Mouse (Mus musculus) frontal cortex, postnatal 10 days (tissue): ENCODE measurements around the gene Tshz2.

ENCODE experiments used
- DNase-seq, 2 experiments: peaks; one replicate each; pipeline ENCODE4 v3.0.0; 2022; ENCODE audit warnings: low spot score in 2 of 2, mixed read lengths in 1 of 2

Tshz2 gene

DNA sequence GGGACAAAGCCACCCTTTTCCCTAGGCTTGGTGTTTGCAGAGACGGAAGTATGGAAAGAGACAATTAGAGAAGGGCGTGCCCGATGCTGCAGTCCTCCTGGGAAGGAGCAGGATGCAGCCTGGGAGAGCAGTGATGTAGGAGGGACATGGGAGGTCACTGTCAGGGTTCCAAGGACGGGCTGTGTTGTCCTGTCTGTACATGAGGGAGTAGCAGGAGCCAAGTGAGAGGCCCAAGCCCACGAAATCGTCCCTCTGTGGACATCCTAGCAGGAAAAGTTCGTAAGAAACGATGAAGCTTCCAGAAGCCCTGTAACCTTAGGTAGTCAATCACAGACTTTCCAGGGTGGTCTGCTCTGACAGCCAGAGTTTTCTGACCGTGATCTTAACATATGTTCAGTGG lies 408.3 kb downstream of the Tshz2 start:
- no peak for DNase-seq

DNA sequence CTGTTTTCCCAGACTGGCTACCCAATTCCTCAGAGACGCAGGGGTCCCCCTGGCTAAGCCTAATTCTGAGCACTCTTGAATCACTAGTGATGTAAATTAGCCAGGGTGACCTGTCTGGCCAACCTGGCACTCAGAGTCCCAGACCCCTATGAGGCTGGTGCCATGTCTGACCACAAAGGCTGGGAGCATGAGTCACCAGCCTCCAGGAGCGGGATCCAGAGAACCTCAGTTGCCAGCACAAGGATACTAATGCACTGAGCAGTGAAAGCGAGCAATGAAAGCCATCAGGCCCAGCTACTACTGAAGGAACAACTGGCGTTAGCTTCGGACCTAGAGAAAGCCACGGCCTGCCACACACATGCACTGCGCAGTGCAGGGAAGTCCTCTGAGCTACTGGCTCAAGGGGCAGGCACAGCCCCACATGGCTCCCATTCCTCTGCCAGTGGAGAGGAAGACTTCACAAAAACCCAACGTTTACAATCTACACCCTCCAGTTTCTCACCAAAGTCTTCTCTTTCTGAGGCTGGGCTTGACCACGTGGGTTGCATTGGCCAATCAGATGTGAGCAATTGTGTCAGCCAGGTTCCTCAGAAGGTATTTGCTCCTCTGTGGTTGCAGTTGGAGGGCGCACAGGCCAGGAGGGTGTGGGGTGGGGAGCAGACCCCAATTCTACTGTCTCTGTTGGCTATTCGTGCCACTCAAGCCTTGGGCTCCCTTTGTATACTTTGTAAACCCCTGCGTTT lies 409.8 kb downstream of the Tshz2 start:
- no peak for DNase-seq

DNA sequence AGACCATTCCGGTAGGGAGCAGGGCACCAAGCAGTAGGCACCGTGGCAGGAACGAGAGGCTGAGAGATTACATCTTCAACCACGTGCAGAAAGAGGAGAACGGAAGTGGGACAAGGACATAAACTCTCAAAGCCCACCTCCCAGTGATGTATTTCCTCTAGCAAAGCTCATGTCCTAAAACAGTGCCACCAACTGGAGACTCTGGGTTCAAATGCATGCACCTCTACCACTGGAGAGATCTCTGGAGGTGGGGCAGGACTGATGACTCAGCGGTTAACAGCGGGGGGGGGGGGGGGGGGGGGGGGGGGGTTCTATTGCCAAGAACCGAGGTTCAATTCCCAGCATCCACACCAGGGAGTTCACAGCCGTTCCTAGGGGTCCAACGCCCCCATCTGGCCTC lies 410.5 kb downstream of the Tshz2 start:
- no peak for DNase-seq

DNA sequence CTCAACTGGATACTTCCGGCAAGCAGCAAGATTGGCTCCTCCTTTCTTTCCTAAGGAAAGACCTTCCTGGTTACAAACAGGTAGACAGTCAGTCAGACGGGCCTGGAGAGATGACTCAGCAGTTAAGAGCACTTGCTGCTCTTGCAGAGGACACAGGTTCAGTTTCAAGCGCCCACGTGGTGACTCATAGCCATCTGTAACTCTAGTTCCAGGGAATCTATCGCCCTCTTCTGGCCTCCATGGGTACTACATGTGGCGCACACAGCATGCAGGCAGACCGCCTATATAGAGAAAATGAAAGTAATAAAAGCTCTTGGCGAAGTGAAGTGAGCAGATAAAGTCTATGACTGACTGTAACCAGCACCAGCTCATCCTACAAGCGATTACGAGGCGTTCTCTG lies 413.1 kb downstream of the Tshz2 start:
- DNase-seq = no peak

DNA sequence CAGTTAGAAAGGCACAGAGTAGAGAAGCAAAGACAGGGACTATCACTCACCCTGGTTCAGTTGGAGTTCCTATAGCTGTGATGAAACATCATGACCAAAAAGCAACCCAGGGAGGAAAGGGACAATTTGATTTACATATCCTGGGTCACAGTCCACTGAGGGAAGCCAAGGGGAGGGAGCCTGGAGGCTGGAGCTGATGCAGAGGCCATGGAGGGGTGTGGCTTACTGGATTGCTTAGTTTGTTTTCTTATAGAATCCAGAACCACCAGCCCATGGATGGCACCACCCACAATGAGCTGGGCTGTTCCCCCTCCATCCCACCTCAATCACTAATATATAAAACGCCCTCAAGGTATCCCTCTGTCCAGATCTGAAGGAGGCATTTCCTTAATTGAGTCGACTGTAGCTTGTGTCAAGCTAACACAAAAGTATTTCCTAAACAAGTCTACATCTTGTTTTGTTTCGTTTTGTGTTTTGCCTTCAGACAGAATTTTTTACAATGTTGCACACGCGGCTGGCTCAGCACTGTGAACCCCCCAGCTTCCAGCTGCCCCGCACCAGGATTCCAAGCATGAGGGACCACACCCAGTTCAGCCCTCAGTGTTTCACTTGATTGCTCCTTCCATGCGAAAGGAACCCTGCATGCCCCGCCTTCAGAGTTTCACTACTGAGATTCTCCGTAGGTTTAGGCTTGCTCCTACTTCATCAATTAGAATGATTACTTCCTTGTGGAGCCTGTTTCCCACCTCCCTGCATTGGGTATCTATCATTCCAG lies 413.7 kb downstream of the Tshz2 start:
- no peak for DNase-seq

DNA sequence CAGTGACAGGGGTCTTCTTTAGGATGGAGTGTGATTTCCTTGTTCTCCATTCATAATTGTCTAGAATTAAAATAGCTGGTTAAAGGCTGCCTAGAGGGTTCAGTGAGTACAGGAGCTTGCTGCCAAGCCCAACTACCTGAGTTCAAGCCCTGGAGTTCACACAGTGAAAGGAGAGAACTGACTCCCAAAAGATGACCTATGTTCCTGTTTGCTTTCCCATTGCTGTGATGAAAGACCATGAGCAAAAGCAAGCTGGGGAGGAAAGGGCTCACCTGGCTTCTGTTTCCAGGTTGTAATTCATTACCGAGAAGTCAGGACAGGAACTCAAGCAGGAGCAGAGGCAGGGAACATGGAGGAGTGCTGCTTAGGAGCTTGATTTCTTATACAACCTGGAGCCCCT lies 416.0 kb downstream of the Tshz2 start:
- DNase-seq = no peak

DNA sequence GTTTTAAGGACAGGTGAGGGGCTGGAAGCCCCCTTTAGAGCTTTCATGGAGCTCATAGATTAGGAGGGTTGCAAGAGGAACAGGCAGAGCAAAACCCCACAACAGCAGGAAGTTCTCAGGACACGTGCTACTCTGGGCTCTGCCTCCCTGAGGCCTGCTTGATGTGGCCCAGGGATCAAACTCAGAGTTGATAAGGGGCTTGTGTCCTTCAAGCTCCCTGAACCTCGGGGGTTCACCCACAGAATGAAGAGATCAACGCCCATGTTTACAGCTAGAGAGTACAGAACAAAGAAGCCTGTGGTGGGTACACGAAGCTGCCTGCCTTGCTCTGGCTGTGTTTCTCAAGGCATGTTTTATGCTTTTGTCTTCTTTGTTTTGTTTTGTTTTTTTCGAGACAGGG lies 417.8 kb downstream of the Tshz2 start:
- no peak for DNase-seq

DNA sequence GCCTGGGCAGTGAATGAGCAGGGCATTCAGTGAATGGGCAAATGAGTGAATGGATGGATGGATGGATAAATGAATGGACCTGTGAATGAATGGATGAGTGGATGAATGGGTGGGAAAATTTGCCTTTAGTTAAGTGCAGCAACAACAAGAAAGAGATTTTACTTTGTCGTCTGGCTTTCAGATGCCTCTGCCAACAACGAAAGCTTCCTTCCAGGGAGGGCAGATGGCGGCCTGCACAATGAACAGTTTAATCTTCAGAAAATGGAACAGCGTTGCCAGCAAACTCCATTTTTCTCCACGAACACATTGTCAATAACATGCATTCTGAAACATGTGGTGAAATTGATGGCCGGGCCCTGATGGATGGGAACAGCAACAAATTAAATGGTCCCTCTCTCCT lies 418.6 kb downstream of the Tshz2 start:
- DNase-seq = no peak

DNA sequence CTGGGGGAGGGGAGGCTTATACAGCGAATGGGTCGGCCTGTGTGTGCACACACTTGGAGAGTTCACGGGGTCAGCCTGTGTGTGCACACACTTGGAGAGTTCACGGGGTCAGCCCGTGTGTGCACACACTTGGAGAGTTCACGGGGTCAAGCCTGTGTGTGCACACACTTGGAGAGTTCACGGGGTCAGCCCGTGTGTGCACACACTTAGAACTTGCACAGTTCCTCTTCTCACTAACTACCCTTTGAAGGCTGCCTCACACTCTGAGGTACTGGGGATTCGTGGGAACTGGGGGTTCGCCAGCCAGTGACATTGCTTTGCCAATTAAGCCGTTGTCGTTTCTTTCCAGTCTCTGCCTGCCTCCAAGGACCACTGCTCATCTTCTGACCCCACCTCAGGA lies 422.1 kb downstream of the Tshz2 start:
- DNase-seq = no peak

DNA sequence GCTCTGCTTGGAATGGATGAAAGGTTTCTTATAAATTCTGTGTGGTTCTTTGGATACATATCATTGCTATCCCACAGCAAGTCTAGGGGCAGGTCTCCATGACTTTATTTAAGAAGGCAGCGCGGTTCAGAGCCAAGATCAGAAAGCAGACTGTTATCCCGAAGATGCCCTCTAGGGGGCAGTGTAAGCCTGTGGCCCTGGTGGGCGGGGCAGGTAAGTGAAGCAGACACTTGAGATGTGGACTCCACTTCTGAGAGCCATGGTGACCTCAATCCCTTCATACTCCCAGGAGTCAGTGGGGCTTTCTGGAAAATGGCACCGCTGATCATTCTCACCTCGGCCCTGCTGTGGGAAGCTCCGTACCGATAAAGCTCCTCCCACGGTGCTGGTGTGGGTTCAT lies 422.6 kb downstream of the Tshz2 start:
- no peak for DNase-seq

DNA sequence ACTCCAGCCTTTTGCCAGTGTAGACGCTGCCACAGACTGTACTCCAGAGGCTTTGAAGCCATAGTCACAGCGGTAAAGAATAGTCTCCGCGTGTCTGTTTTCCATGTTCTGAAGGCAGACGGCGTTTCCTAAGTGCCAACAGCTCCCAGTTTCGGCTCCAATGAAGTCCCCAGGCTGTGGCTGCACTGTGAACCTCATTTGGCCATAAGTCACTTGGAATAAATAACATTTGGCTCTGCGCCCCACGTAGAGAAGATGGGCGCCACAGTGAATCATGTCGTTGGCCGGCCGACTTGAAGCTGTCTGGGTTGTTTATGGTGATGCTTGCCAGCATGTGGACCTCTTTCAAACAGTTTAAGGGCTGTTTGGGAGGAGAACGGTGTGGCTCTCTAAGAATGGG lies 426.0 kb downstream of the Tshz2 start:
- no peak for DNase-seq

DNA sequence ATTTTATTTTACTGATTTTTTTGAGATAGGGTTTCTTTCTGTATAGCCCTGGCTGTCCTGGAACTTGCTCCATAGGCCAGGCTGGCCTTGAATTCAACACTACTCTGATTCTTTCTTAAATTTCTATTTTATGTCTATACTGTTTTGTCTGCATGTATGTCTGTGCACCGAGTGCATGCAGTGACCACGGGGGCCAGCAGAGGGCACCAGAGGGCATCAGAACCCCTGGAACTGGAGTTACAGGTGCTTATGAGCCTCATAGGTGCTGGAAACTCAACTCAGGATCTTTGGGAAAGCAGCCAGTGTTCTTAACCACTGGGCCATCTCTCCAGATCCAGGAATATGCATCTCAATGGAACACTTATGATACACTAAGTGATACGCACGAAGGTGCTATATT lies 427.3 kb downstream of the Tshz2 start:
- no peak for DNase-seq

DNA sequence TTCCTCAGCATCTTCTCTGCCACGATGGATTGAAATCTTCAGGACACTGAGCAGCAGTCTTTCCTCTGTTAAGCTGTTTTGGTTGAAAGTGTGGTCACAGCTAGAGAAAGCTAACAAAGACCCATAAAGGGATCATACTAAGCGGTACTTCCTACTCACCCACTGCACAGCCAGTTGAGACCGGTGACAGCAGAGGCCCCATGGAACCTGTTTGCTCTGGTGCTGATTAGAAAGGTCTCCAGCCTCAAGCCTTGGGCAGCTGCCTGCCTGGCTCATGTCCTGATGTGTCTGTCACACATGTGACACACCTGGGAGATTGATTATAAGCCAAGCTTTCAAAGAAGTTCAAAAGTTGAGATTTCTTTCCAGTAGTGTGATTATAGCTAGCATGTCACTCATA lies 429.6 kb downstream of the Tshz2 start:
- no peak for DNase-seq

DNA sequence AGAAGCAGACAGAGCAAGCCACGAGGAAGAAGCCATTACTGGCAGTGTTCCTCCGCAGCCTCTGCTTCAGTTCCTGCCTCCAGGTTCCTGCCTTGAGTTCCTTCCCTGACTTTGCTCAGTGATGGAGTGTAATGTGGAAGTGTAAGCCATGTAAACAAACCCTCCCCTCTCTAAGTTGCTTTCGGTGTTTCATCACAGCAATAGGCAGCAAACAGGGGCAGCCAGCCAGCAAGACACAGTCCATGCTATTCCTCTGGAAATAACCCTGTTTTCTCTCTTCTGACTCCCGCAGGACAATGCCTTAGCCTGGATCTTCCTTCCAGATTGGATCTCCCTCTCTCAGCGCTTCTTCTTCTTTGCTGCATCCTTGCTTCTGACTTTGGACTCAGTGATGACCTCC lies 437.2 kb downstream of the Tshz2 start:
- DNase-seq = no peak

DNA sequence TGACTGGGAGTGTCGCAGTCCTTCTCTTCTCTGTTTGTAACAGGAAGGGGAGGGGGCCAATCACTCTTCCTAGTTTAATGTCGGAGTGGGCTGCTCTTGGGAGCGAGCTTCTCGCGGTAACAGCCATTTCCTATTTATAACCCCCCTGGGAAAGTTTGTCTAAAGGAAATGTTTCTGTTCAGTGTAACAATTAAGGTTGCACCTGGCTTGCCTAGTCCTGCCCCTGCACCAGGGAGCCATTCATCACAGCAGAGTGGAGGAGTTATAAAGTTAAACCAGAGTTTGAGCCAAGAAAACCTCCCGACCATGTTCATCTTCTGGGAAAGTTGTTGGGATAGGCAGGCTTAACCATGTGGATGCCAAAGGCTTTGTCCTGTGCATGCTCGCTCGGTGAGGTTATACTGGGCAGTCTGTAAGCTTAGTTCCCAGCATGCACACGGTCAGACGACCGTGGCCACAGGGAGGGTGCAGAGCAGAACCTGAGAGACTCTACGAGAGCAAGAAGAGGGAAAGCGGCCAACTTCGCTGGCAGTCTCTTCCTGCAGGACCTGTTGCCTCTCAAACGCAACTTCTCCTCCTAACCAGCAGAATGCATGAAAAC lies 437.9 kb downstream of the Tshz2 start:
- DNase-seq = no peak

DNA sequence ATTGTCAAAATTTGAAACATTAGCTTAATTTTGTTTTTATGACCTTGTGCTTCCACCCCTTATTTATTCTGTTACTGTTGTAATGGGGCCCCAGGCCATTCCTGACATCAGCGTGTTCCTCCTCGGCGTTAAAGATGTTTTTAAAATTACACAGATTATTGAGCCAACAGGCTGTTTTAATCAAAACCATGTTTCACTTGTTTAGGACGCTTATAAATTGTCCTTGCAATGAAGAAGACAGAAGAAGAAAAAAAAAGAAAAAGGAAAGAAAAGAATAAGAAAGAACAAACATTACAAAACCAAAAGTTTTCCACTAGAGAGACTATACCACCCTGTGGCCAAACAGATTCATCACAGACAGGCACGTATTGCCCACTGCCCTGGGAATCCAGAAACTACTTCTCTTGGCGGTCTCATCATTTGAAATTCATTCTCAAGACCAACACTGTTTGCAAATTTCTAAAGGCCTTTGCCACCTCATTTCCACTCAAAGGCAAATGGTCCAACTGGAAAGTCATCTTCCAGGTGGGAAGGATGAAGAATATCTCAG lies 444.2 kb downstream of the Tshz2 start:
- DNase-seq = no peak

DNA sequence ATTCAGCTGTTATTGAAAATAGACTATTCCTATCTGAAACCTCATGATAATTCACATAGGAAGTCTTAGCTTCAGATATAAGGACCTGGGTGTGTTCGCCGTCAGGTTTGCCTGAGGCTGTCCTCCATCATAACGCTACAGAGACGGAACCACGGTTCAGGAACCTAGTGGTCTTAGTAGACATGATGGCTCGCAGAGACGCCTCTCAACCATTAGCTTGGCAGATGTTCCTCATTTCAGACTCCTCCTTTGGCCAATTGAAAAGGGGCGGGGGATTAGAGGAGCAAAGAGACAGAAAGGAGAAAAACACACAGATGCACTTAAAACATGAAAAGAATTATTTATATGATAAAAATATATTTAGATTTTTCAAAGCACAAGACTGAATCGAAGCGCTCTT lies 445.2 kb downstream of the Tshz2 start:
- no peak for DNase-seq

DNA sequence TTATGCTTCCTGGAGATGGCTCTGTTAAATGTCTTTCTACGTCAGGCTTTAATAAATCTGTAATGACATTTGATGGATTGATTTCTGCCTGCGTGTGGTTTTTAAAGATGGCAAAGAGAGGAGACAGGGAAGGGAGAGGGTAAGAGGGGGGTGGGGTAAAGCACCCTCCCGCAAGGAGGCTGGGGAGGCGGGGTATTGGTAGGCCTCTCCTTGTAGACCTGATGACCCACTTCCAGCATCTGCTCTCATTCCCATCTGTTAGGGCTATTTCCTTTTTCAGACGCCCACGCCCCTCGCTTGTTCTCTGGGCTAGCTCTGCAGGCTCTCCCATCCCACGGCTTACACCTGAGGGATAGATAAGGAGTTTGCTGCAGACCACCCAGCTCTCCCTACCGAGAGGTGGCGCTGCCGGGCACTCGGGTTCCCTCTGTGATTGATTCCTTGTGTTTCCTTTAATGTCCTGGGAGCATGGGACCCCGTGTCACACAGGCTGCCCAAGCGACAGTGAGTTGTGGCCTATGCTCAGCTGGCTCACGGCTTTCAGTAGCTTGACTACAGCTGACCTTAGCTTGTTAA lies 445.7 kb downstream of the Tshz2 start:
- DNase-seq = no peak

DNA sequence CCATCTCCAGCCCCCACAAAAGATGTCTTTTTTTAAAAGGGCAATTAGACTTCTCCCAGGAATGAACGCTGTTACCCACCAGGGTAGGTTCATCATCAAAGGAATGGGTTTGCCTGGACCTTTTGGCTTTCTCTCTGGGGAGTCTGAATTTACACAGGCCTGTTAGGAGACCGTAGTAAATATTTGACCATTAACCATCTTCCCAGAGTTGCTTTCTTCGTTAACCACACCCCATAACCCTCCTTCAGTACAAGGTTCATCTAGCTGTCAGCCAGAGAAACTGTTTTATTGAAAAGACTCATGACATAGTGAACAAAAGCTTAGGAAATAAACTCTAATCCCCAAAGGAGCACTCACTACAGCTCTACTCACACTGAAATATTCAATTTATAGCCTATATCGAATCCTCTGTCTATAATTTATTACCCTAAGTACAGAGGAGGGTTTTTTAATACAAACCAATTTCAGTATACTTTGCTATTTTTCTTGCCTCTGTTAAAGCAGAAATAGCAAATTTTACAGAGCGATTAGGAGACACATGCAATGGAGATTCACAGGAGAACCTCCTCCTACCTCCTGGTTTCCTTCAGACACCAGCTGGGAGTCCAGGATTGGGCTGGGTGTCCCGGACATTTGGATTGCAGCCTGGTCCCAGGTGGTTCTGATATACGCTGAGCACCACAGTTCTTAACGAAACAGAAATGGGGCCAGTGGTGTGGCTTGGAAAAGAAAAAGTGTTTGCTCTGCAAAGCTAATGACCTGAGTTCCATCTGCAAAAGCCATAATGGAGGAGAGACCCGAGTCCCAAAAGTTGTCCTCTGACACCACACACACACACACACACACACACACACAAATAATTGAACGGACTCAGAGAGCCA lies 459.0 kb downstream of the Tshz2 start:
- no peak for DNase-seq

DNA sequence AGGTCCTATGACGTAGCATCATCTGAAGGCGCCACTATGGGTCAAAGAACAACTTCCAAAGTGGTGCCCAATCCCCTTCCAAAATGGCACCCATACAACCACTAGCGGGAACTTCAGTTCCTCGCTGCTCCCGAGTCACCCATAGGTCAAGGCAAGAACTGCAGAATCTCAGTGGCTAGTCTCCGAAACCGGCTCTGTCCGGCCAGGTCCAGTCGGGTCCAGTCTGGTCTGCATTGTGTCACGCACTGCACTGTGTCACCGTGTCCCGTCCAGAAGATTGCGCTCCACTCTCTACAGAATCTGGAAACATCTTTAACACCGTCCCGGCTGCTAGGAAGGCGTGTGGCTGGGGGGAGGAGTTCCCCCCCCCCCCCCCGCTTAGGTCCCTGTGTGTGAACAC lies 461.4 kb downstream of the Tshz2 start:
- no peak for DNase-seq

DNA sequence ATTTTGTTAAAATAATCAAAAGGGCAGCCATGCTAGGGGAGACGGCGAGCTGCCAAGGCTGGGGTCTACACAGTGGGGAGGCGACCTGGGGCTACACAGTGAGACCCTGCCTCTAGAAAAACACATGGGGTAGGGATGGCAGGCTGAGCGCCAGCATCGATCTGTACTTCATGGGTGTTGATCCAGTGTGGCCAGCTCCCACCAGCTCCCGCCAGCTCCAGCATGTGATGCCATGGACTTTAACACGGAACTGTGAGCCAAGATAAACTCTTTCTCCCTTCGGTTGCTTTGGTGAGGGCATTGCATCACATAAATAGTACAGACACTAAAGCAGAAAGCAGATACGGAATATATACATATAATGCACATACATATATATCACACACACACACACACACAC lies 462.1 kb downstream of the Tshz2 start:
- DNase-seq = no peak
